Mouse (Mus musculus) CH12F3 (cell line): Measurements from ENCODE around the gene Notch2.

Experiments
- in situ Hi-C: fragments of 300-500 bp; cut with MboI; formaldehyde crosslinking; loops from 2 replicates; pipeline ENCODE4 v1.14.3; 2020; ENCODE audit warnings: low sequenced_read_pairs

Notch2 gene

GRCm38 (mm10) chr3:98050492-98051406 is 37.4 kb downstream of the Notch2 start:
- in situ Hi-C loops = no loop called here

GRCm38 (mm10) chr3:98051407-98051968 is 38.2 kb downstream of the Notch2 start:
- in situ Hi-C loops = no loop called here

- in situ Hi-C loops = no loop called here
Measured at GRCm38 (mm10) chr3:98052507-98053430, 39.4 kb downstream of the Notch2 start.

- in situ Hi-C loops = no loop called here
Measured at GRCm38 (mm10) chr3:98053817-98054216, 40.5 kb downstream of the Notch2 start.

GRCm38 (mm10) chr3:98054334-98055007 is 41.1 kb downstream of the Notch2 start:
- in situ Hi-C loops = no loop called here

- in situ Hi-C loops = no loop called here
Measured at GRCm38 (mm10) chr3:98055008-98055345, 41.6 kb downstream of the Notch2 start.

- in situ Hi-C loops = no loop called here
Measured at GRCm38 (mm10) chr3:98055808-98056728, 42.7 kb downstream of the Notch2 start.

GRCm38 (mm10) chr3:98056956-98057365 is 43.6 kb downstream of the Notch2 start:
- in situ Hi-C loops = no loop called here

GRCm38 (mm10) chr3:98059076-98059475 is 45.7 kb downstream of the Notch2 start:
- in situ Hi-C loops = no loop called here

GRCm38 (mm10) chr3:98060981-98061660 is 47.8 kb downstream of the Notch2 start:
- in situ Hi-C loops = no loop called here

- in situ Hi-C loops = no loop called here
Measured at GRCm38 (mm10) chr3:98061661-98062330, 48.5 kb downstream of the Notch2 start.

GRCm38 (mm10) chr3:98062591-98063185 is 49.4 kb downstream of the Notch2 start:
- in situ Hi-C loops = no loop called here

- in situ Hi-C loops = no loop called here
Measured at GRCm38 (mm10) chr3:98063186-98063771, 50.0 kb downstream of the Notch2 start.

- in situ Hi-C loops = no loop called here
Measured at GRCm38 (mm10) chr3:98063833-98064232, 50.5 kb downstream of the Notch2 start.

GRCm38 (mm10) chr3:98065004-98065403 is 51.7 kb downstream of the Notch2 start:
- in situ Hi-C loops = no loop called here

- in situ Hi-C loops = no loop called here
Measured at GRCm38 (mm10) chr3:98066434-98066833, 53.1 kb downstream of the Notch2 start.

- in situ Hi-C loops = no loop called here
Measured at GRCm38 (mm10) chr3:98067413-98067812, 54.1 kb downstream of the Notch2 start.
